Mouse (Mus musculus) activated CD4-positive, CD25-positive, alpha-beta regulatory T cell, adult 4 months (primary cell): ENCODE measurements around the gene Wdr66. TPM values are rescaled to one million over a fixed set of nuclear protein-coding genes. Genes with fewer than 3 reads are reported as not detected.

Experiments used
- ATAC-seq: one replicate; pipeline ENCODE4 v1.8.0; 2017
- polyA plus RNA-seq, 2 experiments: library from polyadenylated mRNA; unstranded; fragments of 100-300 nt; shearing (Covaris generic); gene quantifications; one replicate each; pipeline ENCODE4 v1.2.1; 2017

Gene Wdr66
- polyA plus RNA-seq, 2 experiments from 2014 or later: 0.54 to 1.4 TPM

- peak; percentile 23 for ATAC-seq
Measured at GRCm38 (mm10) chr5:123317992-123318391, 66.1 kb downstream of the Wdr66 start.

- no peak for ATAC-seq
Measured at GRCm38 (mm10) chr5:123320136-123320535, 68.2 kb downstream of the Wdr66 start.

DNA sequence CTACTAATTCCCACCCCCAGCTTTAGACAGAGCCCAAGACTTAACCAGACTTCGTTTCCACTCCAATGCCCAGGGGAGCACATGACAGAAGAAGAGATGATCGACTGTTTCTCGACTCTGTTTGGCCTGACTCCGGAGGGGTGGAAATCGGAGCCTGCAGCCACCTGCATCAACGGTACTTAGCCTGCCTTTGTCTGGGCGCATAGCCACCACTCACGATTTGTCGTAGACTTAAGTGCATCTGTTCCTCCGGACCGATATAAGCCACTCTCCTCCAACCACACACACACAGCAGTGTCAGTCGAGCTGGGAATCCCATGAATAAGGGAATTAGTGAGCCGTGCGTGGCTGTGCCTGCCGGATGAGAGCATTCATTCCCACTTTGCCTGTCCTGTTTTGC is 72.3 kb downstream of the Wdr66 start:
- ATAC-seq: no peak

- no peak for ATAC-seq
Measured at GRCm38 (mm10) chr5:123326006-123326750, 74.3 kb downstream of the Wdr66 start.

DNA sequence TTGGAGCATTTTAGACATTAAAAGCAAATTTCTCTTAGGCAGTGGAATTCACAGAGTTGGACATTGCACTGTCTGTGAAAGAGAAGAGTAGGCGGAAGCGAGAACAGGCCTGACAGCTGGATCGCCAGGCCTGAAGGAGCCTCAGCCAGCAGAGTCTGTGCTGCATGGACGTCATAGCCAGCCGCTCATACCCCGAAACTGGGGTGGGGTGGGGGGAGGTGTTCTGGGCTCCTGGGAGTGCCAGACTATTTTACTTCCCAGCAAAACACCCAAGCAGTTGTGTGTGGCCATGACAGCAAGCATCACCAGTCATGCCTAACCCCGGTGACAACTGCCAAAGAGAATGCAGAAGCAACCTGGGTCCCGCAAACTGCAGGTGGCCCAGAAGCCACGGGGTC is 74.8 kb downstream of the Wdr66 start:
- ATAC-seq: no peak

DNA sequence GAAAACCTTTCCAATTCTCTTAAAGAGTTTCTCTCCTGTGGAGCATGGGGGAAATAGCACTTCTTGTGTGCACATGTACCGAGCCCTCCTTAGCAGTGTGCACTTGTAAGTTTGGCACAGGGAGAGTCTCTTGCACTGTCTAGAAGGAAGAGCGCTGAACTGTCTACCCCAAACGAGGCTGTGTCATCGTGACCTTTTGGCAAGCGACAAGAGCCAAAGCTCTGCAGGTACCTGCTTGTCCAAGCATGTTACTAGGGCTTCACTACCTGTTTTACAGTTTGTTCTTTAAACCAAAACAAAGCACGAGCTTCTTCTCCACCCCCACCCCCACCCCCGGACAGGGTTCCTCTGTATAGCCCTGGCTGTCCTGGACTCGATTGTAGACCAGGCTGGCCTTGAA is 75.8 kb downstream of the Wdr66 start:
- no peak for ATAC-seq

GRCm38 (mm10) chr5:123333566-123333965 is 81.7 kb downstream of the Wdr66 start:
- no peak for ATAC-seq

- no peak for ATAC-seq
Measured at GRCm38 (mm10) chr5:123336205-123336961, 84.5 kb downstream of the Wdr66 start.

DNA sequence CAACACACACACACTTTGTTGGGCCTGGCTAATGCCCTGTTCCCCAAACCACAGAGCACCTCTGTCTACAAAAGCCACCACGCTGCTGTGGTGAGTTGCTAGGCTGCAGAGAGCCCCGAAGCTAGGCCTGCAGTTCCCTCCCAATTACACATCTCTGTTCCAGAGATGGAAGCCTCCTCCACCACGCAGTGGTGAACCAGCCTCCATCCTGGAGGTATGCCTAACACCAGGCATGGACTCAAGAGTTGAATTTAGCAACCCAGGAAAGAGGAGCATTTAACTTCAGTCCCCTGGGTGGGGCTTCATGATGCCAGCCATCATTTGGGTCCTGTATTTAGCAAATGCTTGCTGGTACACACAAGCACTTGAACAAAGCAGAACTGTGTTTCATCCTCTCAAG is 86.6 kb downstream of the Wdr66 start:
- no peak for ATAC-seq

DNA sequence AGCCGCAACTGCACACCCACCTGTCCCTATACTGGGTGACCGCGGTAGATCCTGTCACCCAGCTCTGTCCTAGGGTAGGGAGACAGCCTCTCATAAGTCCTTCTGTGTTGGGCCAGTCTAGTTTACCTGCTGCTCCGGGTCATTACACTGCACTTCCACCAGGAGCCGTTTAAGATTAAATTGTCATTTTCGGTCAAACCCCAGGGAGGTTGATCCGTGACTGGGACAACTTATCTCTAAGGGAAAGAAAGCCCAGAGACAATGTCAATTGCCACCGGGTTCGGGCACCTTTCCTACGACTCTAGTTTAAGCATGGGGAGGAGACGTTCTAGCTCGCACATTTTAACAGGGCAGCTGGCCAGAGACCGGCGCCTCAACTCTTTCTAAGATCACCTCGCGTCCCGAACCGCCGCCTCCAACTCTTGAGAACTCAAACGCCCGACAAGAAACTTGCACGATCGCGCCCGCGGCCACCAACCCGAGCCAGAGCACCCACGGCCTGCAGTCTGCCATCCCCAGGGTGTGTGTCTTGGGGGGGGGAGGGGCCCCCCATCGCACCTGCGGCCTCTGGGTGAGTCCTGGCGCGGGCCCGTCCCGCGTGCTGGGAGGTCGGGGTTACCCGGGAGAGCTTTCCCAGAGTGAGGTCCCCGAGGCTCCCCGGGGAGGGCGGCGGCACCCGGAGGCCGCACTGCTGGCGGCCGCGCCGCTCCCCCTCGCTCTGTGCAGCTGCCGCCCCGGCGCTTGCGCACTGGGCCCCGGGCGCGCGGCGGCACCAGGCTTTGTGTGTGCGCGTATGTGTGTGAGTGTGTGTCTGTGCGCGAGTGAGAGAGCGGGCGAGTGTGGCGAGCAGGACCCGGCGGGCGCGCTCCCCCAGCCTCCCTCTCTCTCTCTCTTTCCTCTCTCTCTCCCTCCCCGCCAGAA is 92.1 kb downstream of the Wdr66 start, which contains the start of gene Bcl7a:
TSS of gene Bcl7a (plus strand) at position 128 of the 921 bp plus-strand sequence.
- ATAC-seq: peak; percentile 60

GRCm38 (mm10) chr5:123344628-123344962 is 92.7 kb downstream of the Wdr66 start:
- ATAC-seq: peak; percentile 42

DNA sequence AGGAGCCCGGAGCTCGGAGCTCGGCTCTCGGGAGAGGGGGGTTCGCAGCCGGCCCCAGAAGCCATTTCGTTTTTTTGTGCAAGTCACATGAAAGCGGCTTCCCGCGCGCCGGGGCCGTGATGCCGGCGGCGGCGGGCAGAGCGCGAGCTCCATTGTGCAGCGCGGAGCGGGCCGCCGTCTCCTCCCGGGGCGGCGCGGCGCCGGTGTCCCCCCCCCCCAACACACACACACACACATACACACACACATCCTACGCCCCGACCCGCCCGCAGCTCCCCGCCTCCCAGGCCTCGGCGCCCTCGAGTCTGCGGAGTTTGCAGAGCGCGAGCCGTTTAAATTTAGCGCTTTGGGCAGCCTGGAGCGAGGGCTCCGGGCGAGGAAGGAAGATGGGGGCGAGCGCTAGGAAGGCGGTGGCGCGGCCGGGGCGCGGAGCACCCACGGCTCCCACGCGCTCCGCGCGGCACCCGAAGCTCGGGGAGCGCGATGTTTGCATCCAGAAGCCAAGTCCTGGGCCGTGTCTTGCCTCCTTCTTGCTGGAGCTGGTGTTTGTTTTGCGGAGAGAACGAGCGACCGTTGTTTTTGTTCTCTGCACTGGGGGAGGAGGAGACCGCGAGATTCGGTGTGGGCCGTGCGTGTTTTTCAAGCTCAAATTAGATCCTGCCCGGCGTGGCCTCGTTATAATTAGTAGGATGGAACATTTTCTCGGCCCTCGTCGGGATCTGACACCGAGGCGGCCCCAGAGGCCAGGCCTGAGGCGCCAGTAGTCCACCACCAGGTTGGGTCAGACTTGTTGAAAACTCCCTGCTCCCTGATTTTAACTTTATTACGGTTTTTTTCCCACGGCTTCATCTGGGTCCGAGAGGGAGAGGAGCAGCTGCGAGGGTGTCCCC is 93.3 kb downstream of the Wdr66 start:
- ATAC-seq: no peak

- no peak for ATAC-seq
Measured at GRCm38 (mm10) chr5:123345853-123346654, 94.2 kb downstream of the Wdr66 start.

DNA sequence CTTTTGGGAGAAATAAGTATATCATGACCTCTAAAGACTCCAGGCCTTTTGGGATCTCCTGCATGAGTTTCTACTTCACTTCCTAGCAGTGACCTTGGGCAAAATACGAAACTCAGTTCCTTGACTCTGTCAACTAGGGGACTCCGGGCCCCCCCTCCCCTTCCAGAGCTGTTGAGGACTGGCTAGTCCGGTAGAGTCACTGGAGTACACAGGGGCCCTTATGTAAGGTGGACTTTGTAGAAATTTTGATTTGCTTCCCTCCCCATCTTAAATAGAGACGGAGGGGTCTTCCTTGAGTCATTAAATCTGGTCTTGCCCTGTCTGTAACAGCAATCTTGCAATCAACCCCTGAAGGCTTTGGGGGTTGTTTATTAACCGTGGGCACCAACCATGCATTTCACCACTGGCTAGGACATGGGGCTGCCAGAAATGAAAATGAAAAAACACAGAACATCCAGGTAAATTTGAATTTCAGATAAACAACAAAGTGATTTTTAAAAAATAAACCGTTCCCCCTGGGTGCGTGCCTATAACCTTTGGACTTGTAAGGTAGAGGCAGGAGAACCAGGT is 94.9 kb downstream of the Wdr66 start:
- no peak for ATAC-seq

GRCm38 (mm10) chr5:123347985-123348384 is 96.1 kb downstream of the Wdr66 start:
- no peak for ATAC-seq

DNA sequence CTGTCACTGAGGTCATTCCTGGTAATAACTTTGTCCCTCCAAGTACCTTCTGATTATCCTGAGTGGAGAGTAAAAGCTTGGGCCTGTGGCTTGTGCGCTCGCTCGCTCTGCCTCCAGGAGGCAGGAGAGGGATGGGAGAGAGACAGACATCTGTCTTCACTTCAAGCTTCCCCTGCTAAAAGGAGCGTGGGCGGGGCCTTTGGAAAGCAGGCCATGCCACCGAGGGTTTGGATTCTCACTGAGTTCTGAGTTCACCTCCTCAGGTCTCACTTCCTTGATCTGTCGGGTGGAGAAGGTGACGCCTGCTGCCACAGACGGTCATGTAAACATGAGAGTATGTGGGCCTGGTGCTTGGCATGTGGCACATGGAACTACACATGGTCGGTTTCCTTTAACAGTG is 98.5 kb downstream of the Wdr66 start:
- no peak for ATAC-seq

GRCm38 (mm10) chr5:123355918-123356317 is 104.0 kb downstream of the Wdr66 start:
- ATAC-seq: no peak

DNA sequence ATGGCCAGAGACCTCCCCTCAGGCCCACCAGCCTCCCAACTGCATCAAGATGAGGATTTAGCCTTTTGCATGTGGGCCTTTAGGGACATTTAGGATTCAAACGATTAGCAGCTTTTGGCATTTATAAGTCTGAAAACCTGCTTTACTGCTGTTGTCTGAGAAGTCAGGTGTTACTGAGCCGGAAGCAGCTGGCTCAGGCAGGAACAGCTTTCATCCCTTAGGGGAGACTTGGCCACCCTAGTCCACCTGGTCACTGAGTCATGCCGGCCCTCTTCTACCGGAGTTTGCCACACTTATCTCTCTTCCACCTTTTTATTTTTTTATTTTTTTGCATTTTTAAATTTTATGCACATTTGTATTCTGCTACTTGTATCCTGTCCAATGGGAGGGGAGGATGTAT is 105.4 kb downstream of the Wdr66 start:
- no peak for ATAC-seq

GRCm38 (mm10) chr5:123359431-123359830 is 107.5 kb downstream of the Wdr66 start:
- no peak for ATAC-seq

DNA sequence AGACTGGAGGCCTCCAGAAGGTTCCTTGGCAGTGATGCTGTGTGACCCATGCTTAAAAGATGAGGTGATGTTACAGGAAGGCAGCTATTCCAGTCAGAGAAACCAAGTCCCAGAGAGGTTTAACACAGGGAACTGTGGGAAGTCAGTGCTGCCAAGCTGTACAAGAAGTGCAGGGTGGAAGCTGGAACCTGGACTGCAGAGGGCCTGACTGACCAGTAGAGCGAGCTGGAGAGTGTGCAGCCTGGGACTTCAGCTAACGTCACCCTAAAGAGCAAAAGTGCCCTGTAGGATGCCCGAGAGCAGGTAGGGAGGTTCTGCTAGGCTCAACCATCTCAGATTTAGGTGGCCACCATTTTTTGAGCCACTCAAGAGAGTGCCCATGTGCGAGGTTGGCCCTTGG is 111.0 kb downstream of the Wdr66 start:
- no peak for ATAC-seq
